Mouse (Mus musculus) embryonic facial prominence, embryonic 11.5 days (tissue): Measurements from ENCODE around the gene Apom. TPM values are rescaled to one million over a fixed set of nuclear protein-coding genes. Genes with fewer than 3 reads are reported as not detected.
"Not testable (repeated sequence)": the region's sequence is repeated elsewhere in the genome, so short reads cannot be mapped to it uniquely, and the experiment has no call there.

Experiments used
- ATAC-seq: fragments of 200-750 bp; cut with Nextera tagmentation; replicated peaks from 2 replicates; pipeline ENCODE4 v1.8.0; 2017; ENCODE audit warnings: low read depth; ENCODE audit not compliant: insufficient number of reproducible peaks, low FRiP score, low TSS enrichment
- DNase-seq: peaks from one replicate; pipeline ENCODE4 v3.0.0-alpha.2; 2015; ENCODE audit warnings: low spot score
- H3K27ac ChIP-seq: fragments of 300-500 bp; sonication (generic); replicated peaks from 2 replicates; pipeline ENCODE4 v1.5.1; 2014; ENCODE audit warnings: mild to moderate bottlenecking, low read depth, low read length, control low read depth
- H3K27me3 ChIP-seq: fragments of 300-500 bp; sonication (generic); 2 replicates; pipeline ENCODE4 v1.6.1; 2014; ENCODE audit warnings: mild to moderate bottlenecking, low read length, moderate library complexity, mixed read lengths; ENCODE audit not compliant: control insufficient read depth, insufficient read depth
- H3K36me3 ChIP-seq: fragments of 300-500 bp; sonication (generic); replicated peaks from 2 replicates; pipeline ENCODE4 v1.6.1; 2014; ENCODE audit warnings: low read depth, mild to moderate bottlenecking, low read length, moderate library complexity, mixed read lengths; ENCODE audit not compliant: control insufficient read depth, insufficient read depth
- H3K4me1 ChIP-seq: fragments of 300-500 bp; sonication (generic); 2 replicates; pipeline ENCODE4 v1.6.1; 2014; ENCODE audit warnings: low read length, mixed read lengths; ENCODE audit not compliant: control insufficient read depth, insufficient read depth
- H3K4me2 ChIP-seq: fragments of 300-500 bp; sonication (generic); 2 replicates; pipeline ENCODE4 v1.6.1; 2014; ENCODE audit warnings: low read depth, mild to moderate bottlenecking, control low read depth, low read length, moderate library complexity
- H3K4me3 ChIP-seq: fragments of 300-500 bp; sonication (generic); 2 replicates; pipeline ENCODE4 v1.5.1; 2014; ENCODE audit warnings: low read depth, low read length, control low read depth
- H3K9ac ChIP-seq: fragments of 300-500 bp; sonication (generic); replicated peaks from 2 replicates; pipeline ENCODE4 v1.6.1; 2014; ENCODE audit warnings: mild to moderate bottlenecking, control low read depth, low read length
- H3K9me3 ChIP-seq: fragments of 300-500 bp; sonication (generic); replicated peaks from 2 replicates; pipeline ENCODE4 v1.6.1; 2016; ENCODE audit warnings: mild to moderate bottlenecking, low read length, inconsistent platforms, mixed read lengths; ENCODE audit not compliant: control insufficient read depth
- WGBS: fragments of 180-500 bp; shearing (Covaris S2); extraction: QIAGEN DNeasy Blood & Tissue Kit; methylation state at CpG from one replicate; pipeline ENCODE4 v1.1.7; 2014; 5-methylcytosine and 5-hydroxymethylcytosine counted together
- polyA plus RNA-seq: library from polyadenylated mRNA; unstranded; fragments of >200 nt; fragmentation: Nextera tagmentation; extraction: Ambion mirVana; gene quantifications from 2 replicates; pipeline ENCODE4 v1.2.1, GENCODE M21; 2014

The Apom gene
- polyA plus RNA-seq, 1 experiment from 2014 or later, result 0.49 TPM

- no peak overlapping the region for H3K9ac ChIP-seq
- ATAC-seq (no peak), DNase-seq (no peak)
- no peak overlapping the region for H3K27ac ChIP-seq
- H3K4me1 ChIP-seq, result peaks cover 2% of the 10 kb centered on the region; the same call in 1 of the 2 replicates
- no peaks in the 10 kb centered on the region for H3K27me3 ChIP-seq
- no peaks in the 10 kb centered on the region for H3K9me3 ChIP-seq
- 79% methylated on average over 3 of the region's 3 CpGs for WGBS
- no peak overlapping the region for H3K4me2 ChIP-seq
- no peaks in the 10 kb centered on the region for H3K36me3 ChIP-seq
- no peak overlapping the region for H3K4me3 ChIP-seq
Observed at GRCm38 (mm10) chr17:35132174-35132560, 317 bp upstream of the Apom start.

DNA sequence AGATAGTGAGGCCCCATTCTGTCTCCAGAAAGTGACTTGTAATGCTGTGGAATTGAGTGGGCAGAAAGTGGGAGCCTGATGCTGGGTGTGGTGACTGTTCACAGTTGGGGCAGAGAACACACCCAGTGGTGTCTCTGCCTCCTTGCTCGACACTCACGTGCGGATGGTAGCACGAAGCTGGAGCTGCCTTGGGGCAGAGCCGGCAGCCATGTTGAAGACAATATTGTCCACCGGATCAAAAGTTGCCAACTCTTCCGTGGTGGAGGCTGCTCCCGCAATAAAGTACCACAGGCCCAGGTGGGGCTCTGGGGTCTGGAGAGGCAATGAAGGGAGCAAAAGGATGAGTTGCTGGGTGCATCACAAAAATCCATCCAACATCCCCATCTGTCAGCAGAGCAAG, 812 bp downstream of the Apom start:
- whole genome bisulfite sequencing, result 89% methylated on average over 8 of the region's 8 CpGs
- Histone ChIP-seq H3K27me3 (no peaks in the 10 kb centered on the region), H3K36me3 (no peaks in the 10 kb centered on the region)

GRCm38 (mm10) chr17:35128996-35129395, 2.9 kb downstream of the Apom start:
- Histone ChIP-seq H3K9ac (no peak overlapping the region), H3K9me3 (no peaks in the 10 kb centered on the region), H3K4me3 (no peak overlapping the region), H3K36me3 (no peaks in the 10 kb centered on the region), H3K4me2 (no peak overlapping the region), H3K4me1 (peaks cover 5% of the 10 kb centered on the region; the same call in 1 of the 2 replicates), H3K27me3 (no peaks in the 10 kb centered on the region), H3K27ac (no peak overlapping the region)
- WGBS, result 71% methylated on average over 11 of the region's 11 CpGs
- DNase-seq (no peak), ATAC-seq (no peak)

More for the DNA sequence above, 812 bp downstream of the Apom start:
- Histone ChIP-seq H3K27ac (no peak overlapping the region), H3K9ac (no peak overlapping the region), H3K4me1 (peaks cover 3% of the 10 kb centered on the region; the same call in 1 of the 2 replicates), H3K4me3 (no peak overlapping the region), H3K9me3 (no peaks in the 10 kb centered on the region), H3K4me2 (no peak overlapping the region)
- DNase-seq (no peak), ATAC-seq (no peak)

GRCm38 (mm10) chr17:35127017-35127416, 4.8 kb downstream of the Apom start:
- no peaks in the 10 kb centered on the region for H3K9me3 ChIP-seq
- peak overlapping the region; percentile 50 for H3K4me3 ChIP-seq
- 66% methylated on average over 13 of the region's 13 CpGs for WGBS
- ATAC-seq (no peak), DNase-seq (no peak)
- peak overlapping the region; percentile 77; the same call in 1 of the 2 replicates for H3K9ac ChIP-seq
- H3K4me2 ChIP-seq, result peak overlapping the region; percentile 64
- no peaks in the 10 kb centered on the region for H3K27me3 ChIP-seq
- peaks cover 4% of the 10 kb centered on the region; the same call in 1 of the 2 replicates for H3K36me3 ChIP-seq
- no peak overlapping the region for H3K27ac ChIP-seq
- H3K4me1 ChIP-seq, result peaks cover 5% of the 10 kb centered on the region; the same call in 1 of the 2 replicates

GRCm38 (mm10) chr17:35126206-35126611, 5.6 kb downstream of the Apom start, which contains the start of gene D17H6S53E:
Gene D17H6S53E, plus strand, starts transcription at chr17:35126373.
- under 1% methylated on average over 31 of the region's 36 CpGs for WGBS
- Histone ChIP-seq H3K9me3 (no peaks in the 10 kb centered on the region), H3K27me3 (no peaks in the 10 kb centered on the region), H3K36me3 (peaks cover 4% of the 10 kb centered on the region; the same call in 1 of the 2 replicates), H3K9ac (peak within 1 kb of the TSS; percentile 77), H3K27ac (0 out of 2 replicates have a peak within 1 kb of the TSS, but pooled peaks have one; percentile 4), H3K4me3 (peak within 1 kb of the TSS; percentile 50), H3K4me1 (peaks cover 5% of the 10 kb centered on the region; the same call in 1 of the 2 replicates), H3K4me2 (peak within 1 kb of the TSS; percentile 64)
- peak; percentile 80 for DNase-seq
- peak; percentile 45 for ATAC-seq

DNA sequence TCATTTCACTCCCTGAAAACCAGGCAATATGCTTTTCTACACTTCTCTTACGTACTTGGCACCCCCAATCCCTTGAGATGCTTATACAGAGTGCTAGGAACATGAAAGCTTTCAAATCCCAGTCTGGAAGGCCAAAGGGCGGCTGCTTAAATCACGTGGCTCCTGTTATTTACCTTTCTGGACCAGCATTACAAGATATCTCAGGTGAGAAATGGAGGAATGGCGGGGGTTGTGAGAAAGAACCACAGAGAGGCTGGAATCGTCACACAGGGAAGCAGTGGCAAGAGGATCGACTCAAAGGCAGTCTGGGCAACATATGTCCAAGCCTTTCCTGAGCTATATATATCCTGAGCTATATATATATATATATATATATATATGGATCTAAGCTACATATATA, 6.3 kb downstream of the Apom start:
- 25% methylated on average over 6 of the region's 6 CpGs for WGBS
- ATAC-seq (no peak), DNase-seq (no peak)
- Histone ChIP-seq H3K27me3 (no peaks in the 10 kb centered on the region), H3K4me2 (peak overlapping the region; percentile 64), H3K4me1 (peaks cover 5% of the 10 kb centered on the region; the same call in 1 of the 2 replicates), H3K4me3 (peak overlapping the region; percentile 50), H3K27ac (no peak overlapping the region), H3K36me3 (peaks cover 4% of the 10 kb centered on the region; the same call in 1 of the 2 replicates), H3K9me3 (no peaks in the 10 kb centered on the region), H3K9ac (peak overlapping the region; percentile 77)

GRCm38 (mm10) chr17:35125081-35125480, 6.8 kb downstream of the Apom start:
- ATAC-seq, result no peak
- Histone ChIP-seq H3K27ac (no peak overlapping the region), H3K4me2 (no peak overlapping the region), H3K36me3 (peaks cover 4% of the 10 kb centered on the region; the same call in 1 of the 2 replicates), H3K9ac (no peak overlapping the region), H3K9me3 (no peaks in the 10 kb centered on the region), H3K4me3 (no peak overlapping the region), H3K27me3 (no peaks in the 10 kb centered on the region), H3K4me1 (peaks cover 7% of the 10 kb centered on the region; the same call in 1 of the 2 replicates)
- no peak for DNase-seq
- 88% methylated on average over 1 of the region's 1 CpGs for WGBS

DNA sequence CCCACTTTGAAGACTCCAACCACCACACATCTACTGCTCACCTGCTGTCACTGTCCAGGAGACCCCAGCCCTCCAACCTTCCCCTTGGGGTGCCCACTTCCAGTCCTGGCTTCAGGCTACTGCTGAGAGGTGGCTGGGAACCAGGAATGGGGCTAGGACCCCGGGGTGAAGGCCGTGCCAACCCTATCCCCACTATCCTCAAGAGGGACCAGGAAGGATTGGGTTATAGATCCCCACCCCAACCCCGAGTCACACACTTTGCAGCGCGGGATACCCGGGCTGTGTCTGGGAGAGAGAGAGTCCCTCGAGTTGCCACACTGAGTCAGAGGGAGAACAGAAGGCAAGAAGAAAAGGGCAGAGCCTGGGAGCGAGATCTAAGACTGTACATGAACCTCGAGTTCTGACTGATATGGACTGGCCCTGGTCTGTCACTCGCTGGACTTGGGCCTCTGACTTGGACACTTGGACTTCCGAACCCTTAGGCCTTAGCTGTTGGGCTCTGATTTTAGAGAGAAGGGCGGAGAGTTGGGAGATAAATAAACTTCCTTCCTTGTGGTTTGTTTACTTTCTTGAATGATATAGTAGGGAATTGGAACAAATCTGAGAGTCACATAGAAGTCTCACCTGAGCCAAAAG, 7.5 kb downstream of the Apom start:
- not testable (repeated sequence) for H3K4me1 ChIP-seq, H3K9ac ChIP-seq, H3K27ac ChIP-seq, H3K4me3 ChIP-seq, DNase-seq, H3K36me3 ChIP-seq, H3K27me3 ChIP-seq, ATAC-seq, H3K4me2 ChIP-seq, H3K9me3 ChIP-seq
- 89% methylated on average over 12 of the region's 12 CpGs for WGBS
